Mouse (Mus musculus) limb, embryonic 13.5 days (tissue): Measurements from ENCODE around the gene Ahdc1. TPM values are rescaled to one million over a fixed set of nuclear protein-coding genes. Genes with fewer than 3 reads are reported as not detected.

Experiments
- ATAC-seq: fragments of 200-750 bp; cut with Nextera tagmentation; 2 replicates; pipeline ENCODE4 v1.8.0; 2017; ENCODE audit warnings: low read depth, moderate number of reproducible peaks, moderate TSS enrichment; ENCODE audit not compliant: low FRiP score
- H3K27ac ChIP-seq: fragments of 300-500 bp; sonication (generic); 2 replicates; pipeline ENCODE4 v1.5.1; 2015; ENCODE audit warnings: inconsistent platforms, mild to moderate bottlenecking, moderate library complexity
- H3K27me3 ChIP-seq: fragments of 300-500 bp; sonication (generic); 2 replicates; pipeline ENCODE4 v1.6.1; 2015; ENCODE audit warnings: mild to moderate bottlenecking, inconsistent platforms
- H3K36me3 ChIP-seq: fragments of 300-500 bp; sonication (generic); 2 replicates; pipeline ENCODE4 v1.6.1; 2015; ENCODE audit warnings: inconsistent platforms, mild to moderate bottlenecking, moderate library complexity
- H3K4me1 ChIP-seq: fragments of 300-500 bp; sonication (generic); 2 replicates; pipeline ENCODE4 v1.6.1; 2015; ENCODE audit warnings: inconsistent platforms
- H3K4me2 ChIP-seq: fragments of 300-500 bp; sonication (generic); replicated peaks from 2 replicates; pipeline ENCODE4 v1.6.1; 2015; ENCODE audit warnings: inconsistent platforms, mild to moderate bottlenecking, moderate library complexity
- H3K4me3 ChIP-seq: fragments of 300-500 bp; sonication (generic); 2 replicates; pipeline ENCODE4 v1.5.1; 2015; ENCODE audit warnings: moderate library complexity, mild to moderate bottlenecking, inconsistent platforms
- H3K9ac ChIP-seq: fragments of 300-500 bp; sonication (generic); 2 replicates; pipeline ENCODE4 v1.6.1; 2015; ENCODE audit warnings: mild to moderate bottlenecking, inconsistent platforms
- H3K9me3 ChIP-seq: fragments of 300-500 bp; sonication (generic); 2 replicates; pipeline ENCODE4 v1.6.1; 2016; ENCODE audit warnings: inconsistent platforms
- WGBS: fragments of 180-500 bp; shearing (Covaris S2); methylation state at CpG from one replicate; pipeline ENCODE4 v1.1.7; 2015; 5-methylcytosine and 5-hydroxymethylcytosine counted together
- polyA plus RNA-seq: library from polyadenylated mRNA; unstranded; fragments of >200 nt; fragmentation: Nextera tagmentation; extraction: Ambion mirVana; gene quantifications from 2 replicates; pipeline ENCODE4 v1.2.1, GENCODE M21; 2015

Ahdc1 gene
- polyA plus RNA-seq, 1 experiment from 2014 or later = 11.3 TPM

GRCm38 (mm10) chr4:133023636-133024035, 12.6 kb downstream of the Ahdc1 start:
- Histone ChIP-seq H3K36me3 (peaks cover 21% of the 10 kb centered on the region), H3K9ac (no peak overlapping the region), H3K9me3 (no peaks in the 10 kb centered on the region), H3K27ac (no peak overlapping the region), H3K4me2 (no peak overlapping the region), H3K27me3 (no peaks in the 10 kb centered on the region), H3K4me3 (no peak overlapping the region), H3K4me1 (peaks cover 92% of the 10 kb centered on the region)
- no peak for ATAC-seq
- WGBS = 83% methylated on average over 6 of the region's 6 CpGs

GRCm38 (mm10) chr4:133024404-133024803, 13.3 kb downstream of the Ahdc1 start:
- Histone ChIP-seq H3K27ac (peak overlapping the region; percentile 79), H3K9ac (peak overlapping the region; percentile 53), H3K27me3 (no peaks in the 10 kb centered on the region), H3K4me1 (peaks cover 92% of the 10 kb centered on the region), H3K4me3 (no peak overlapping the region), H3K9me3 (no peaks in the 10 kb centered on the region), H3K36me3 (peaks cover 22% of the 10 kb centered on the region), H3K4me2 (peak overlapping the region; percentile 30)
- ATAC-seq = no peak
- 33% methylated on average over 3 of the region's 4 CpGs for WGBS

GRCm38 (mm10) chr4:133024969-133025685, 14.1 kb downstream of the Ahdc1 start:
- Histone ChIP-seq H3K4me2 (peak overlapping the region; percentile 30), H3K4me1 (peaks cover 92% of the 10 kb centered on the region), H3K9me3 (no peaks in the 10 kb centered on the region), H3K36me3 (peaks cover 26% of the 10 kb centered on the region), H3K4me3 (no peak overlapping the region), H3K9ac (peak overlapping the region; percentile 53), H3K27me3 (no peaks in the 10 kb centered on the region), H3K27ac (peak overlapping the region; percentile 79)
- no peak for ATAC-seq
- WGBS = 17% methylated on average over 10 of the region's 10 CpGs

- no peaks in the 10 kb centered on the region for H3K9me3 ChIP-seq
- H3K4me2 ChIP-seq = 0 out of 2 replicates have a peak overlapping the region, but pooled peaks have one; percentile 4
- peak overlapping the region; percentile 69 for H3K27ac ChIP-seq
- no peak for ATAC-seq
- WGBS = 66% methylated on average over 10 of the region's 10 CpGs
- H3K4me1 ChIP-seq = peaks cover 83% of the 10 kb centered on the region
- peak overlapping the region; percentile 20; the same call in 1 of the 2 replicates for H3K9ac ChIP-seq
- no peak overlapping the region for H3K4me3 ChIP-seq
- H3K36me3 ChIP-seq = peaks cover 29% of the 10 kb centered on the region
- H3K27me3 ChIP-seq = no peaks in the 10 kb centered on the region
Observed at GRCm38 (mm10) chr4:133026272-133026671, 15.2 kb downstream of the Ahdc1 start.

- H3K27me3 ChIP-seq = no peaks in the 10 kb centered on the region
- H3K9ac ChIP-seq = peak overlapping the region; percentile 20; the same call in 1 of the 2 replicates
- no peak overlapping the region for H3K4me2 ChIP-seq
- H3K4me3 ChIP-seq = no peak overlapping the region
- H3K27ac ChIP-seq = peak overlapping the region; percentile 69; the same call in 1 of the 2 replicates
- H3K36me3 ChIP-seq = peaks cover 36% of the 10 kb centered on the region
- H3K4me1 ChIP-seq = peaks cover 77% of the 10 kb centered on the region
- 19% methylated on average over 2 of the region's 2 CpGs for WGBS
- ATAC-seq = no peak
- H3K9me3 ChIP-seq = no peaks in the 10 kb centered on the region
Observed at GRCm38 (mm10) chr4:133026826-133027375, 15.8 kb downstream of the Ahdc1 start.

- Histone ChIP-seq H3K36me3 (peaks cover 41% of the 10 kb centered on the region), H3K27me3 (no peaks in the 10 kb centered on the region), H3K9ac (no peak overlapping the region), H3K4me1 (peaks cover 69% of the 10 kb centered on the region), H3K4me2 (no peak overlapping the region), H3K9me3 (no peaks in the 10 kb centered on the region), H3K27ac (no peak overlapping the region), H3K4me3 (no peak overlapping the region)
- ATAC-seq = no peak
- WGBS = 78% methylated on average over 10 of the region's 10 CpGs
Observed at GRCm38 (mm10) chr4:133027721-133028120, 16.7 kb downstream of the Ahdc1 start.

GRCm38 (mm10) chr4:133028193-133028592, 17.1 kb downstream of the Ahdc1 start:
- no peak for ATAC-seq
- Histone ChIP-seq H3K4me1 (peaks cover 64% of the 10 kb centered on the region), H3K36me3 (peaks cover 46% of the 10 kb centered on the region)

GRCm38 (mm10) chr4:133028875-133029274, 17.8 kb downstream of the Ahdc1 start:
- H3K9ac ChIP-seq = no peak overlapping the region
- no peak overlapping the region for H3K4me2 ChIP-seq
- no peak overlapping the region for H3K27ac ChIP-seq
- H3K4me3 ChIP-seq = no peak overlapping the region
- peaks cover 48% of the 10 kb centered on the region for H3K36me3 ChIP-seq
- WGBS = 84% methylated on average over 6 of the region's 6 CpGs
- H3K27me3 ChIP-seq = no peaks in the 10 kb centered on the region
- peaks cover 57% of the 10 kb centered on the region for H3K4me1 ChIP-seq
- H3K9me3 ChIP-seq = no peaks in the 10 kb centered on the region
- ATAC-seq = no peak

More at GRCm38 (mm10) chr4:133028193-133028592, 17.1 kb downstream of the Ahdc1 start:
- Histone ChIP-seq H3K27me3 (no peaks in the 10 kb centered on the region), H3K27ac (no peak overlapping the region), H3K9me3 (no peaks in the 10 kb centered on the region), H3K9ac (no peak overlapping the region), H3K4me3 (no peak overlapping the region), H3K4me2 (no peak overlapping the region)
- 86% methylated on average over 6 of the region's 6 CpGs for WGBS

GRCm38 (mm10) chr4:133032410-133033095, 21.5 kb downstream of the Ahdc1 start:
- Histone ChIP-seq H3K9ac (no peak overlapping the region), H3K4me2 (no peak overlapping the region), H3K27me3 (no peaks in the 10 kb centered on the region), H3K4me3 (no peak overlapping the region), H3K27ac (no peak overlapping the region), H3K36me3 (peaks cover 34% of the 10 kb centered on the region), H3K9me3 (no peaks in the 10 kb centered on the region), H3K4me1 (peaks cover 36% of the 10 kb centered on the region)
- 82% methylated on average over 8 of the region's 8 CpGs for WGBS
- ATAC-seq = no peak

- no peak overlapping the region for H3K4me2 ChIP-seq
- no peak for ATAC-seq
- H3K9me3 ChIP-seq = no peaks in the 10 kb centered on the region
- no peaks in the 10 kb centered on the region for H3K27me3 ChIP-seq
- H3K4me3 ChIP-seq = no peak overlapping the region
- peaks cover 31% of the 10 kb centered on the region for H3K4me1 ChIP-seq
- H3K9ac ChIP-seq = no peak overlapping the region
- no peak overlapping the region for H3K27ac ChIP-seq
- WGBS = 78% methylated on average over 10 of the region's 10 CpGs
- peaks cover 26% of the 10 kb centered on the region for H3K36me3 ChIP-seq
Observed at GRCm38 (mm10) chr4:133034478-133034877, 23.4 kb downstream of the Ahdc1 start.

GRCm38 (mm10) chr4:133035446-133035845, 24.4 kb downstream of the Ahdc1 start:
- Histone ChIP-seq H3K36me3 (peaks cover 22% of the 10 kb centered on the region), H3K9ac (no peak overlapping the region), H3K4me2 (no peak overlapping the region), H3K4me1 (peaks cover 29% of the 10 kb centered on the region), H3K27me3 (no peaks in the 10 kb centered on the region), H3K9me3 (no peaks in the 10 kb centered on the region), H3K27ac (peak overlapping the region; percentile 22; the same call in 1 of the 2 replicates), H3K4me3 (no peak overlapping the region)
- ATAC-seq = no peak
- WGBS = 91% methylated on average over 1 of the region's 1 CpGs

- Histone ChIP-seq H3K27me3 (no peaks in the 10 kb centered on the region), H3K4me1 (peaks cover 34% of the 10 kb centered on the region), H3K4me3 (no peak overlapping the region), H3K9ac (no peak overlapping the region), H3K27ac (no peak overlapping the region), H3K4me2 (no peak overlapping the region), H3K36me3 (peaks cover 22% of the 10 kb centered on the region), H3K9me3 (no peaks in the 10 kb centered on the region)
- ATAC-seq = no peak
- 64% methylated on average over 3 of the region's 3 CpGs for WGBS
Observed at GRCm38 (mm10) chr4:133035946-133036345, 24.9 kb downstream of the Ahdc1 start.
